12 mouse cellular contexts compared by ENCODE assay signal in genomic region chr2:17669000-17669399, GRCm38 (mm10).
DNase-seq lines count a peak whose midpoint lies in the region; ATAC-seq lines count a peak whose summit lies in the region.
"Had no signal": no experiment of that assay in that cellular context is flagged by ENCODE, and none has a peak within 500 bp of the region (broad histone marks: within the 10 kb centered on the region; RNA-seq: fewer than 3 reads in every experiment).

No protein-coding gene starts in this region.

- H3K27ac ChIP-seq in forebrain, embryonic 12.5 days = peak overlapping the region; percentile 67; the same call in 1 of the 2 replicates
- peak overlapping the region; percentile 89 for H3K27ac ChIP-seq in hindbrain, embryonic 14.5 days
- peak overlapping the region; percentile 90 for H3K27ac ChIP-seq in midbrain, embryonic 15.5 days

- H3K9me3 ChIP-seq in forebrain, embryonic 12.5 days = no peaks in the 10 kb centered on the region
- no peaks in the 10 kb centered on the region for H3K9me3 ChIP-seq in hindbrain, embryonic 14.5 days (ENCODE audit: control insufficient read depth, low read length)
- no peaks in the 10 kb centered on the region for H3K9me3 ChIP-seq in midbrain, embryonic 15.5 days
- H3K9me3 ChIP-seq: embryonic facial prominence, embryonic 10.5 days had no signal

- peak; percentile 56 for DNase-seq in layer of hippocampus, adult 11-12 months (ENCODE audit: low spot score)
- DNase-seq in layer of hippocampus, postnatal 36 days = no peak
- no peak for DNase-seq in hindbrain, embryonic 14.5 days (ENCODE audit: low spot score)
- no peak for DNase-seq in thymus, adult 18-20 months
- no peak for DNase-seq in urinary bladder, postnatal 25 days (ENCODE audit: low spot score)
- DNase-seq: cerebellum, adult 8-10 months; gastrocnemius, postnatal 36 days had no signal

- H3K4me3 ChIP-seq in forebrain, embryonic 12.5 days (replicated peaks) = no peak overlapping the region
- H3K4me3 ChIP-seq in hindbrain, embryonic 14.5 days (replicated peaks; ENCODE audit: low read length) = no peak overlapping the region
- no peak overlapping the region for H3K4me3 ChIP-seq in midbrain, embryonic 15.5 days
- H3K4me3 ChIP-seq: embryonic facial prominence, embryonic 10.5 days had no signal

- 0 out of 2 replicates have a peak, but pooled peaks cover 5% of the 10 kb centered on the region for H3K27me3 ChIP-seq in forebrain, embryonic 12.5 days
- no peaks in the 10 kb centered on the region for H3K27me3 ChIP-seq in hindbrain, embryonic 14.5 days (ENCODE audit: control insufficient read depth, insufficient read depth, low read length)
- H3K27me3 ChIP-seq in midbrain, embryonic 15.5 days (replicated peaks) = no peaks in the 10 kb centered on the region

- peak; percentile 33; the same call in 1 of the 2 replicates for ATAC-seq in forebrain, embryonic 12.5 days (ENCODE audit: low FRiP score)
- no peak for ATAC-seq in hindbrain, embryonic 14.5 days (ENCODE audit: low FRiP score)
- 0 out of 2 replicates have a peak, but pooled peaks have one; percentile 13 for ATAC-seq in midbrain, embryonic 15.5 days (replicated peaks)
- ATAC-seq: activated CD4-positive, CD25-positive, alpha-beta regulatory T cell, adult 4 months; lung, postnatal 0 days had no signal

- peaks cover 22% of the 10 kb centered on the region for H3K4me1 ChIP-seq in forebrain, embryonic 12.5 days
- H3K4me1 ChIP-seq in hindbrain, embryonic 14.5 days (replicated peaks; ENCODE audit: control insufficient read depth, insufficient read depth, low read length) = peaks cover 20% of the 10 kb centered on the region
- H3K4me1 ChIP-seq in midbrain, embryonic 15.5 days = peaks cover 26% of the 10 kb centered on the region

- H3K9ac ChIP-seq in forebrain, embryonic 12.5 days = no peak overlapping the region
- no peak overlapping the region for H3K9ac ChIP-seq in hindbrain, embryonic 14.5 days
- no peak overlapping the region for H3K9ac ChIP-seq in midbrain, embryonic 15.5 days

- H3K4me2 ChIP-seq in forebrain, embryonic 12.5 days = no peak overlapping the region
- H3K4me2 ChIP-seq in hindbrain, embryonic 14.5 days (replicated peaks) = 0 out of 2 replicates have a peak overlapping the region, but pooled peaks have one; percentile 49
- H3K4me2 ChIP-seq in midbrain, embryonic 15.5 days = peak overlapping the region; percentile 6; the same call in 1 of the 2 replicates

- 48% methylated on average over 2 of the region's 2 CpGs for WGBS in forebrain, embryonic 12.5 days
- WGBS in hindbrain, embryonic 14.5 days = 34% methylated on average over 2 of the region's 2 CpGs
- 45% methylated on average over 2 of the region's 2 CpGs for WGBS in midbrain, embryonic 15.5 days

- no peaks in the 10 kb centered on the region for H3K36me3 ChIP-seq in forebrain, embryonic 12.5 days (replicated peaks)
- no peaks in the 10 kb centered on the region for H3K36me3 ChIP-seq in hindbrain, embryonic 14.5 days (replicated peaks; ENCODE audit: control insufficient read depth, insufficient read depth)
- no peaks in the 10 kb centered on the region for H3K36me3 ChIP-seq in midbrain, embryonic 15.5 days (replicated peaks)
- H3K36me3 ChIP-seq: embryonic facial prominence, embryonic 10.5 days had no signal
